Mouse (Mus musculus): Measurements from ENCODE around the gene Tdrkh. TPM values are rescaled to one million over a fixed set of nuclear protein-coding genes. Genes with fewer than 3 reads are reported as not detected.

The Tdrkh gene
- polyA plus RNA-seq, 1 experiment = 0.15 TPM

DNA sequence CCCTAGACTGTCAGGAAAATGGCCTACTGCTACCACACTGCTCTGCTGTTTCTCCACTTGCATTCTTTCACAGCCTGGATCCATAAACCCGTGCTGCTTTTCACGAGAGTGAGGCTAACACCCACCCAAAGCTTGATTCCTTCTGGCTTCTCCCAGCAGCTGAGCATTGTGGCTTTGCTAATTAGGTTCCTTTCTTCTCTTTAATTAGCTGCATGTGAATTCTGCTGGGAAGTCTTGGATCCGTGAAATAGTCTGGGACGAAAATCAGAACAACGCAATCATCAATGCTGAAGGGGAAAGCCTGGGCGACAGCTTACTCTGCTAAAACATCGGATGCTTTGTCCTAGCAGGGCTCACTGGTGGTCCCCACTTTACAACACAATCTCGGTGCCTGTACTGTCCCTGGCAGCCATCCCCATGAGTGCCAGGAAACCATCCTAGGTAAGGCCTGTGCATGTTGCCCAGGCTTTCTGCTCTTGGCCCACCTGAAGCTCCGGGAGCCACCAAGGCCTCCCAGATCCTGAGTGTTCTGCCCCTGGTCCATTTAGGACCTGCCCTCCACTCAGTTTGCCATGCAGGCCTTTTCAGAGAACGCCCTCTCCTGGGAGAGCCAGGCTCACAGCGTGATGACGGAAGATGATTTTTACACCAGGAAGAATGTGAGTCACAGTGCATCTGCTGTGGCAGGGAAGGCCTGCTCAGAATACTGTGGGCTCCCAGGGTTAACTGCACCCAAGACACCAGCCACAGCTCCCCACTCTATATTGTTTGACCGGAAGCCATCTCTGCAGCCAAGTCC is 52.8 kb downstream of the Tdrkh start:
- Histone ChIP-seq H3K27ac (ENCODE audit: insufficient read depth, low read length) (no peak overlapping the region), H3K27me3 (ENCODE audit: control insufficient read depth, insufficient read depth, low read length) (no peaks in the 10 kb centered on the region), H3K4me3 (ENCODE audit: extremely low read depth, insufficient read depth, insufficient read length) (no peak overlapping the region), H3K36me3 (ENCODE audit: control insufficient read depth, insufficient read depth, low read length) (no peaks in the 10 kb centered on the region), H3K4me1 (ENCODE audit: control insufficient read depth, insufficient read depth, insufficient read length) (no peaks in the 10 kb centered on the region)
- WGBS = 87% methylated on average over 13 of the region's 13 CpGs
- DNase-seq (ENCODE audit: low read depth in 1 of 2, low spot score in 2 of 2) = no peak
- TF ChIP-seq CTCF (IDR thresholded peaks at IDR 0.05; ENCODE audit: extremely low read depth, insufficient read depth, insufficient read length, insufficient replicate concordance) (no peak), POLR2A (IDR thresholded peaks at IDR 0.05; ENCODE audit: low read depth, low read length) (no peak)

DNA sequence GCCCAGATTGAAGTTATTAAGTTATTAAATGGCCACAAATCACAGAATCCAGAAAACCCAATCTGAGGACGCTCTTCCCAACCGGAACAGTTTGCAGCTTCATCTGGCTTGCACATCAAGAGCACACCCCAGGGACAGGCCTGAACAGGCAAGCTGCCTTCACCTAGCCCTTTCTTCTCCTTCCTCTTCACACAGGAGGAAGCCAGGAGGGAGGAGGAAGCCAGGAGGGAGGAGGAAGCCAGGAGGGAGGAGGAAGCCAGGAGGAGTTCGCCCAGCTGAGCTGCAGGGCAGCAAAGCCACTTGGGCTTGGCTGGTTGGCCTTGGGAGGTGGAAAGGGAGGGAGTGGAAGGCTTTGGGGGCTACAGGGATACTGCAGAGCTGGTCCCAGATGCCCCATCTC is 55.9 kb downstream of the Tdrkh start:
- H3K36me3 ChIP-seq (ENCODE audit: control insufficient read depth, insufficient read depth, low read length) = no peaks in the 10 kb centered on the region
- TF ChIP-seq POLR2A (IDR thresholded peaks at IDR 0.05; ENCODE audit: low read depth, low read length) (no peak), CTCF (IDR thresholded peaks at IDR 0.05; ENCODE audit: extremely low read depth, insufficient read depth, insufficient read length, insufficient replicate concordance) (no peak)
- no peaks in the 10 kb centered on the region for H3K4me1 ChIP-seq (ENCODE audit: control insufficient read depth, insufficient read depth, insufficient read length)
- no peaks in the 10 kb centered on the region for H3K27me3 ChIP-seq (ENCODE audit: control insufficient read depth, insufficient read depth, low read length)
- DNase-seq (ENCODE audit: low read depth in 1 of 2, low spot score in 2 of 2) = no peak
- H3K4me3 ChIP-seq (ENCODE audit: extremely low read depth, insufficient read depth, insufficient read length) = no peak overlapping the region
- 54% methylated on average over 3 of the region's 3 CpGs for WGBS
- H3K27ac ChIP-seq (ENCODE audit: insufficient read depth, low read length) = no peak overlapping the region

DNA sequence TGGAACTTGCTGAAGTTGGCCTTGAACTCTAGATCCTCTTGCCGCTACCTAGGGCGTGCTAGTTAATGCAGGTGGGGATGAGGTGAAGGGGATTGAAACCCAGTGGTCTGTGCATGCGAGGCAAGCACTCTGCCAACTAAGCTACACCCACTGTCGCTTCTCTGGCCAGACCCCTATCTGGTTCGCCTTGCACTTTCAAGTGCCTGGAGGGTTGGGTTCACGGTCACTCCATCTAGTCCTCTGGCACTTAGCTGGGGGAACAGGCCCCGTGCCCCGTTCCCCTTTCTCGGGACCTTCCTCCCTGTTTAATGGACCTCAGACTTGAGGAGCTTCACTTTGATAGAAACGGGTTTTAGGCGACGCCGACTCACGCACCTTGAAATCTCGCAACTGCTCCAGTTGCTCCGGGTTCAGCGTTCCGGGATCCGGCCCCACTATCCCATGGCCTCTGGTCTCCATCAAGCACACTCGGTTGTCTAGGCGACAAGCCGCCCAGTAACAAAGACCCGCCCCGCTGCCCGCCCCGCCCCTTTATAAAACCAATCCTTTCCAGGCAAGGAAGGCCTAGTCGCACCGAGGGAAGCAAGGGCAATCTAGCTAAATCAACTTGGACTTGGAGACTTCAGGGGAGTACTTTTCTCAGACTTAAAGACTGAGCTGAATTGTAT is 59.5 kb downstream of the Tdrkh start:
- WGBS = 32% methylated on average over 28 of the region's 28 CpGs

DNA sequence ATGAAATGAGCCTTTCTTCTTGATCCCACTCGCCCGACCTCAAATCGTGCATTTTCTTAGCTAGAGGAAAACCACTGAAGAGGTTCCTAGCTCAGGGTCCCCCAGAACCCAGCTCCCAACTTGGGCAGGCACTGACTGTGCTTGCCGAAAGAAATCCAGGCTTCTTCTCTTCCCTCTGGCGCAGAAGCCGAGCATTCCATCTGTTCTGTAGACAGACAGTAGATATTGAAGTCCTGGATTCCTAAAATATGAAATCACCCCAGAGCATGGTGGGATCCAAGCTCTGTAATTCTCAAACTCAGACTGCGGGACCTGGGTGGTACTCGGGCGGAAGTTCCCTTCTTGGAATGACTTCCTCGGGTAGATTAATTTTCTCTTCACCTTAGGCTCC is 60.0 kb downstream of the Tdrkh start:
- TF ChIP-seq POLR2A (IDR thresholded peaks at IDR 0.05; ENCODE audit: low read depth, low read length) (no peak), CTCF (IDR thresholded peaks at IDR 0.05; ENCODE audit: extremely low read depth, insufficient read depth, insufficient read length, insufficient replicate concordance) (no peak)
- H3K4me1 ChIP-seq (ENCODE audit: control insufficient read depth, insufficient read depth, insufficient read length) = no peaks in the 10 kb centered on the region
- H3K4me3 ChIP-seq (ENCODE audit: extremely low read depth, insufficient read depth, insufficient read length) = no peak overlapping the region
- no peak overlapping the region for H3K27ac ChIP-seq (ENCODE audit: insufficient read depth, low read length)
- H3K36me3 ChIP-seq (ENCODE audit: control insufficient read depth, insufficient read depth, low read length) = no peaks in the 10 kb centered on the region
- no peaks in the 10 kb centered on the region for H3K27me3 ChIP-seq (ENCODE audit: control insufficient read depth, insufficient read depth, low read length)
- WGBS = 72% methylated on average over 10 of the region's 10 CpGs
- no peak for DNase-seq (ENCODE audit: low read depth in 1 of 2, low spot score in 2 of 2)

More for the DNA sequence above, 59.5 kb downstream of the Tdrkh start:
- no peak for DNase-seq (ENCODE audit: low read depth in 1 of 2, low spot score in 2 of 2)
- Histone ChIP-seq H3K36me3 (ENCODE audit: control insufficient read depth, insufficient read depth, low read length) (no peaks in the 10 kb centered on the region), H3K27ac (ENCODE audit: insufficient read depth, low read length) (no peak overlapping the region), H3K27me3 (ENCODE audit: control insufficient read depth, insufficient read depth, low read length) (no peaks in the 10 kb centered on the region), H3K4me3 (ENCODE audit: extremely low read depth, insufficient read depth, insufficient read length) (no peak overlapping the region), H3K4me1 (ENCODE audit: control insufficient read depth, insufficient read depth, insufficient read length) (no peaks in the 10 kb centered on the region)
- TF ChIP-seq CTCF (IDR thresholded peaks at IDR 0.05; ENCODE audit: extremely low read depth, insufficient read depth, insufficient read length, insufficient replicate concordance) = no peak

DNA sequence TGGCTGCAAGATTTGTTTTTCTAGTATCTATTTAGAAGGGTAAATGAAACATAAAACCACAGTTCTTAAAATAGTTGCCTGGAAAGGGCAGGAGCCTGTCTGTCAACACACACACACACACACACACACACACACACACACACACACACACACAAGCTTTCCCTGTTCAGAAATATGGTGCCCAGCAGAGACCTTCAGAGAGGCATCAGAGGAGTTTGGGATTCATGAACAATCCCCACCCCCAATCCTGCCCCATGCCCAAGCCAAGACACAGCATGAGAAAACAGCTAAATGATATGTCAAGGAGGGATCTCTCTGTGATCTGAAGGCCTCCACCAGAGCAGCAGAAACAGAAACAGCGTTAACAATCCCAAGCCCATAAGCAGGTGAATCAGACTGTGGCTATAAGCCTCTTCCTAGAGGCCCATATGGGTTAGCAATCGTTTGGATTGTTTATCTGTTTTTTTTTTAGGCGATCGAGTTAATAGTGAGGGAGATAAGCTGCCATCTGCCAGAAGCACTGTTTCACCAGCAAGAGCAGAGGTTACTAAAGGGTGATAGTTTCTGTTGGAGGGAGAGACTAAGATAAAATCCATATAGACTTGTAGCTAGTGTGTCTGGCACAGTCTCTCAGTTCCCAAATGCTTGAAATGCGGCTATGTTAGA is 60.6 kb downstream of the Tdrkh start:
- no peaks in the 10 kb centered on the region for H3K36me3 ChIP-seq (ENCODE audit: control insufficient read depth, insufficient read depth, low read length)
- no peak for TF ChIP-seq POLR2A (IDR thresholded peaks at IDR 0.05; ENCODE audit: low read depth, low read length)
- no peaks in the 10 kb centered on the region for H3K27me3 ChIP-seq (ENCODE audit: control insufficient read depth, insufficient read depth, low read length)
- no peak overlapping the region for H3K4me3 ChIP-seq (ENCODE audit: extremely low read depth, insufficient read depth, insufficient read length)
- no peak for DNase-seq (ENCODE audit: low read depth in 1 of 2, low spot score in 2 of 2)
- 73% methylated on average over 5 of the region's 5 CpGs for WGBS
- H3K4me1 ChIP-seq (ENCODE audit: control insufficient read depth, insufficient read depth, insufficient read length) = no peaks in the 10 kb centered on the region
- no peak overlapping the region for H3K27ac ChIP-seq (ENCODE audit: insufficient read depth, low read length)

DNA sequence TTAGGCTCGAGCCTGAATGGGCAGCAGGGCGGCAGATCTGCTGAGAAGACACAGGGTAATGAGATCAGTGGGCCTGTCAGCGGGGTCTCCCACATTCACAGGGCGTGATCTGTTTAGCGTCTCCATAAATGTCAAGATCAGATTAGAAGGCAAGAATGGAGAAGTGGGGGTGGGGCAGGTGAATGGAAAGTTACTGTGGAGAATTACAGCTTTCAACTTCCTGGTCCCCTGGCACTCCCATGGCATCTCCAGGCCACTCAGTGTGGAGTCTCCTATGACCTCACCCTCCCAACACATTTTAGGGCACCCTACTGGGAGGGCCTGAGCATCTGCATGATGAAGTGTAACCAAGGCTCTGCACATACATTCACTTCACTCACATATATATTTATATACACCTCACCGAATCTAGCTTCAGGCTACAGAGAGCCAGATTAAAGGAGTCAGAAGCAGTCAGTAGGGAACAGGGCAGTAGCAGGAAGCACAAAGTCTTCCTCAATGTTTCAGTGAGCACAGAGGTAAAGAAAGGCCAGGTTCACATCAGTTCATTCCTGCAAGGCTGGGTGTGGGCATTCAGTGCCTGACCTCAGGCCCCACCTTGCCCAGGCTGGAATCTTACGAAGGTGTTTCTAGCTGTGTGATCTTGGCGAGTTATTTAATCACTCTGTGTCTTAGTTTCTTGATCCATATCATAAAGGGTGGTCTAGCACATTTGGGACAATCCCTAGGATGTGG is 63.4 kb downstream of the Tdrkh start:
- Histone ChIP-seq H3K36me3 (ENCODE audit: control insufficient read depth, insufficient read depth, low read length) (no peaks in the 10 kb centered on the region), H3K27ac (ENCODE audit: insufficient read depth, low read length) (no peak overlapping the region), H3K4me3 (ENCODE audit: extremely low read depth, insufficient read depth, insufficient read length) (no peak overlapping the region), H3K4me1 (ENCODE audit: control insufficient read depth, insufficient read depth, insufficient read length) (no peaks in the 10 kb centered on the region), H3K27me3 (ENCODE audit: control insufficient read depth, insufficient read depth, low read length) (peaks cover 2% of the 10 kb centered on the region)
- 67% methylated on average over 8 of the region's 8 CpGs for WGBS
- no peak for DNase-seq (ENCODE audit: low read depth in 1 of 2, low spot score in 2 of 2)
- no peak for TF ChIP-seq CTCF (IDR thresholded peaks at IDR 0.05; ENCODE audit: extremely low read depth, insufficient read depth, insufficient read length, insufficient replicate concordance)
- TF ChIP-seq POLR2A (IDR thresholded peaks at IDR 0.05; ENCODE audit: low read depth, low read length) = no peak

Data from spleen, adult 2 months (tissue).